14 mouse cellular contexts compared by ENCODE assay signal in the genomic region with DNA sequence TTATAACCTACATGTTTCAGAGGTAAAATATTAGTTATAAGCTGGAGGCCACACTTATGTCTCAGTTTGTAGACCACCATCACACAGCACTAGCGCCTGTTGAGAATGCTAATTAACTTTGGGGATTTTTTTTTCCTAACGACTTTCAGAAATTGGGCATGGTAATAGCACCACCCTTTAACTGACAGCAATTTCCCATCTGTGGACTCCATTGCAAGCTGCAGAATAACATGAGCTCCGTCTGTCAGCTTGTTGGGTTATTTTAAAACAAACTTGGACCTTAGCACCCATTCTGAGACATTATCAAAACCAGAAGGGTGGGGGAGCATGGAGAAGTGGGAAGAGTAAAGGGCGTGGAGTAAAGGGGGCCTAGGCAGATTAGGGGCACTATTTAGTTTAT.
"Had no signal": no experiment of that assay in that cellular context is flagged by ENCODE, and none has a peak within 500 bp of the region (broad histone marks: within the 10 kb centered on the region; RNA-seq: fewer than 3 reads in every experiment).

No protein-coding gene starts in this region.

- H3K36me3 ChIP-seq: liver, embryonic 15.5 days; stomach, embryonic 15.5 days had no signal

- H3K9me3 ChIP-seq: limb, embryonic 10.5 days; liver, embryonic 15.5 days; midbrain, embryonic 13.5 days; stomach, embryonic 15.5 days had no signal

- ATAC-seq: lung, postnatal 0 days; midbrain, embryonic 13.5 days had no signal

- H3K27ac ChIP-seq: limb, embryonic 10.5 days; liver, embryonic 15.5 days; midbrain, embryonic 13.5 days; stomach, embryonic 15.5 days had no signal

- H3K4me2 ChIP-seq: liver, embryonic 11.5 days; liver, embryonic 15.5 days; midbrain, embryonic 13.5 days; stomach, embryonic 15.5 days had no signal

- DNase-seq: kidney, adult 18-20 months; kidney, postnatal 10 days; kidney, postnatal 4 days; lung, adult 2 months; lung, postnatal 36 days; right cerebral cortex, postnatal 14 days; thymus, adult 2 months; thymus, postnatal 25 days had no signal

- H3K4me1 ChIP-seq: limb, embryonic 10.5 days; liver, embryonic 15.5 days; midbrain, embryonic 13.5 days; stomach, embryonic 15.5 days had no signal

- H3K27me3 ChIP-seq: liver, embryonic 15.5 days; midbrain, embryonic 13.5 days; stomach, embryonic 15.5 days had no signal

- H3K9ac ChIP-seq: liver, embryonic 15.5 days; midbrain, embryonic 13.5 days; stomach, embryonic 15.5 days had no signal

- H3K4me3 ChIP-seq: limb, embryonic 10.5 days; liver, embryonic 15.5 days; midbrain, embryonic 13.5 days; stomach, embryonic 15.5 days had no signal
